Mouse (Mus musculus) cerebellum, adult 11 months (tissue): ENCODE measurements around the gene Tgfb1i1.

Experiments
- DNase-seq: peaks from one replicate; pipeline ENCODE4 v3.0.0; 2022

Gene Tgfb1i1

DNA sequence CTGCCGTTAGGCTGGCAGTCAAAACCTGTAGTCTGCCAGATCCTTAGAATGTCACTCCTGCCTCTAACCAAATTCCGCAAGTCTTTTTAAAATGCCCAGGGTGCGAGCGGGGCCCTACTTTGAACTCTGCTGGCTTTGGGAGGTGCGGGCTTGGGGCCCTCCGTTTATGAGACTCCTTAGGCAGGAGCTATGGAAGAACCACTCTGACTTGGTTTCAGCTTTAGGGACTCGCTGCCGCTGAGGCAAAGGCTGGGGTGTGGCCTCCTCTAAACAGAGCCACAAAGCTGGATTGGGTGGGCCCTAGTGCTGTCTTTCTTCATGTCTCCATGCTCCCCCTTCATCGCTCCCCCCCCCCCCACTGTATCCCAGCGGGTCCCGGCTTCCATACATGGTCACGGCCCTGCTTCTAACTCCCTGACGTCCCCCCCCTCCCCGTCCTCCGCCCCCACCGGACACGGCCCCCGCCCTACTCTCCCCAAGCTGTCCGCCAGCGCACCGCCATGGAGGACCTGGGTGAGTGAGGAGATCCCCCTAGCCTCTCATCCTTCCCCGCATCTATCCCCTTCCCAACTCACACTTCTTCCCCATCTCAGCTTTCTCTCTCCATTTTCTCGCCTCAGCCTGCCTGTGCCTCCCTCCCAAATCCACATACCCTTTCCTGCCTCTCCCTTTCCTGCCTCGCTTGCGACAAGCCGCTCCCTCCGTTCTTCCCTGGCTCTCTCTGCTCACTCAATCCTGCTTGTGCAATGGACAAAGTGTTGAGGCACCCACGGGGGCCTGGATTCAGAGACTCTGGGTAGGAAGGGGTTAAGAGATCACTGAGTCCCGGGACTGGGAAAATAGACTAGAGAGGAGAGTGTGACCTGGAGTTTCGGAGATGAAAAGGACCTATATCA is at the start of gene Tgfb1i1:
Gene Tgfb1i1 (plus strand): TSS at position 317 of the 896 bp plus-strand sequence.
- peak; percentile 33 for DNase-seq

DNA sequence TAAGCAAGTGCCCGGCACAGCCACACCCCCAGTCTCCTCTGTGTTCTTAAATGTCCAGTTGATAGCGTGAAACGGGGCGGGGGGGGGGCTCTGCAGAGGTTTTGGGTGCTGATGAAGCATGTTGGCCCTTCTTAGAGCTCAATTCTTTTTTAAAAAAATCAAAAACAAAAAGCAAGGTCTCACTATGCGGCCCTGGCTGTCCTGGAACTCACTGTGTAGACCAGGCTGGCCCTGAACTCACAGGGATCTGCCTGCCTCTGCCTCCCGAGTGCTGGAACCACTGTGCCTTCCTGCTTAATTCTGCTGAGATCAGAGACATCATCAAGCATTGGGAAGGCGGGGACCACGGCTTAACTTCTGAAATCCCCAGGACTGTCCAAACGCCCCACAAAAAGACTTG is 45.0 kb upstream of the Tgfb1i1 start:
- DNase-seq = no peak

- DNase-seq = no peak
These were observed 43.5 kb upstream of the Tgfb1i1 start for GRCm38 (mm10) chr7:128203071-128203470.

GRCm38 (mm10) chr7:128204179-128204578 is 42.4 kb upstream of the Tgfb1i1 start:
- DNase-seq = no peak

- DNase-seq = no peak
These were observed 40.9 kb upstream of the Tgfb1i1 start for GRCm38 (mm10) chr7:128205695-128206094.

- DNase-seq = no peak
These were observed 40.5 kb upstream of the Tgfb1i1 start, which contains the start of gene Cox6a2 for GRCm38 (mm10) chr7:128206152-128206551. Gene Cox6a2, minus strand, starts transcription at chr7:128206387.

- DNase-seq = peak; percentile 49
These were observed 38.4 kb upstream of the Tgfb1i1 start for GRCm38 (mm10) chr7:128208187-128208586.

DNA sequence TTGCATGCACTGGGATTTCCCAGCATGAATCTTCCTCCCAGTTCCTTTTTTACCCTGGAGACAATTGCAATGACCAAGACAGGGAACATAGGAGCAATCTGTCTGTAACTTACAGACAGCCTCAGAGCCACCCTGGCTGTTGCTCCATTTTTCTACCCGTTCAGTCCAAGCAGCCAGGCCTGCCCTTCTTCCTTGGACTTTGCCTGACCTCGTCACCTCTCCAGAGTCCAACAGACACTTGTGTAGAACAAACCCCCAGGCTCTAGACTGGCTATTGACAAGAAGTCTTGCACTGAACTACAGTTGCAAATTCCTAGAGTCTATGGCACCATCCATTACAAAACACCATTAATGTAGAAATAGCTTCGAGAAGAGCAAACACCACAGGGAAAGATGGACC is 36.8 kb upstream of the Tgfb1i1 start:
- DNase-seq = no peak

DNA sequence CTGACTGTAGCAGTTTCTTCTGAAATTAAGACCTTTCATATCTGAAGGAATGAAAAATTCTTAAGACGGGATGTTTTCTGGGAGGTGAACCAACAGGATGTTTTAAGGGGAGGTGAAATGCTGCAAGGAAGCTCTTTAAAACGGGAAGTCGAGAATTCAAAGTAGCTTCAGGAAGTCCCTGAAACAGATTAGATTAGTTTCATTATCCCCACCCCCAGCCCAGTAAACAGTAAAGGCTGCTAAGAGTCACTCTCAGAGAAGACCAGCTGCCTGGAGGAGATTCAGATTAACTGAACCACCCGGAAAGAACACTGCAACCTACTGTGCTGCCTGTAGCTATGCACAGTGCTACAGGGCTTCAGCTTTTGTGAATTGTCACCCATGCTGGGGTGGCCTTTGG is 26.7 kb upstream of the Tgfb1i1 start:
- DNase-seq = no peak

GRCm38 (mm10) chr7:128220936-128221335 is 25.7 kb upstream of the Tgfb1i1 start:
- DNase-seq = no peak

DNA sequence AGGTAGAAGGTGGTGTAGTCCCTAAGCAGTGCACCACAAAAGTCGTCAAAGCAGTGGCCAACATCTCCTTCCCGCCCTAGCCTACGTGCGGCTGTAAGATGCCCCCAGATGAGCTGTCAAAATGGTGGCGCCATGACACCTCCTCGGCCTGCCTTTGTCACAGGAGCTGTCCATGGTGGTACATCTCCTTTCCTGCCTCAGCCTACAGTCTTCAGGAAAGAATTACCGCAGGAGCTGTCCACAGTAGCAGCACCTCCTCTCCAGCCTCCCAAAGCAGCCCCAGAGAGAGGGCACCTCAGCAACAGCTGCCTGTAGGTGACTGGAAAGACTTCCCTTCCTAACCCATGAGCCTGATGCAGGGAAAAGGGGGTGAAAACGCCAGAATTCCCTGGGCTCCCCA is 14.9 kb upstream of the Tgfb1i1 start:
- DNase-seq = no peak

- no peak for DNase-seq
These were observed 11.8 kb upstream of the Tgfb1i1 start for GRCm38 (mm10) chr7:128234796-128235195.

DNA sequence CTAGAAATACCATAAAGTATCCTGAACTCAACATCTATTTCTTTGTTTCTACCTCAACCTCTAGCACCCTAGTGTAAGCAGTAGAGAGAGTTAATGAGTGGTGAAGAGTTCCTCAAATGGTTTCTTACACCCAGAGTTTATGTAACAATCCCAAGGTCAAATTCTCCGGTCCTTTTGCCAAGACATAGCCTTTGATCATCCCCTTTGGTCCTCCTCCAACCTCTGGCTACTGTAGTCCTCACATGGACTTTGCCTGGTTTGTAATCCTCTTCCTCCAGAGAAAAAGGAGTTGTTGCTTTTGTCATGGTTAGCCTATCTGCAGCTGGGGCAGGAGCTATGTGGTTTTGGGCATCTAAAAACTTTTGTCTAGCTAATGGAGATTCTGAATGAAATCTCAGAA is 11.1 kb upstream of the Tgfb1i1 start:
- no peak for DNase-seq

DNA sequence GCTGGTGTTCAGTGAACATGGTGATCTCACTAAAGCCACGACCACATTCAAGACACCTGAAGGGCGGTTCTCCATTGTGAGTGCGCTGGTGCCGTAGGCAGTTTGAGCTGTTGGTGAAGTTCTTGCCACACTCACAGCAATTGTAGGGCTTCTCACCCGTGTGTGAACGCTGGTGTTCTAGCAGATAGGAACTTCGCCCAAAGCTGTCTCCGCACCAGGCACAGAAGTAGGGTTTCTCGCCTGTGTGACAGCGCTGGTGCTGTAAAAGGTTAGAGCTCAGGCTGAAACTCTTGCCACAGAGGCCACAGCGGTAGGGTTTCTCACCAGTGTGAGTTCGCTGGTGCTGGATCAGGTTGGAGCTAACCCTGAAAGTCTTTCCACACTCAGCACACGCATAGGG is 10.2 kb upstream of the Tgfb1i1 start:
- DNase-seq = no peak

GRCm38 (mm10) chr7:128236856-128237592 is 9.6 kb upstream of the Tgfb1i1 start, which contains the start of gene Armc5:
Gene Armc5, plus strand, starts transcription at chr7:128237342.
- peak; percentile 87 for DNase-seq

GRCm38 (mm10) chr7:128237593-128237926 is 9.1 kb upstream of the Tgfb1i1 start:
- DNase-seq = no peak

GRCm38 (mm10) chr7:128237927-128238778 is 8.5 kb upstream of the Tgfb1i1 start, which contains the start of gene 9130023H24Rik:
Gene 9130023H24Rik, minus strand, starts transcription at chr7:128238031.
- DNase-seq = peak; percentile 100

- DNase-seq = no peak
These were observed 7.6 kb upstream of the Tgfb1i1 start for GRCm38 (mm10) chr7:128238991-128239390.

- peak; percentile 52 for DNase-seq
These were observed 6.4 kb upstream of the Tgfb1i1 start for GRCm38 (mm10) chr7:128240131-128240784.

- DNase-seq = no peak
These were observed 4.3 kb upstream of the Tgfb1i1 start for GRCm38 (mm10) chr7:128242331-128242730.

DNA sequence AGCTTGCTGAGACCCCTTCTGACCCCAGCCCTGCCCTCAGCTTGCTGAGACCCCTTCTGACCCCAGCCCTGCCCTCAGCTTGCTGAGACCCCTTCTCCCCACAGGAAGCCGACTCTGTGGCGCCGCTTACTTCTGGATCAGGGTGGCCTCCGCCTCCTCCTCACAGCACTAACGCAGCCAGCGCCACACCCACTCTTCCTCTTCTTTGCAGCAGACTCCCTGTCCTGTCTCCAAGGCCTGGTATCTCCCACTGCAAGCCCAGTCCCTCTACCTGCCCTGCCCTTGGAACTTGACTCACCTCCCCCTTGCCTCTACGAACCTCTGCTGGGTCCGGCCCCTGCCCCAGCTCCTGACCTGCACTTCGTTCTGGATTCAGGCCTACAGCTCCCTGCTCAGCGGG is 2.7 kb upstream of the Tgfb1i1 start:
- DNase-seq = no peak

GRCm38 (mm10) chr7:128244410-128245025 is 2.1 kb upstream of the Tgfb1i1 start:
- DNase-seq = no peak
